In the genomic region with DNA sequence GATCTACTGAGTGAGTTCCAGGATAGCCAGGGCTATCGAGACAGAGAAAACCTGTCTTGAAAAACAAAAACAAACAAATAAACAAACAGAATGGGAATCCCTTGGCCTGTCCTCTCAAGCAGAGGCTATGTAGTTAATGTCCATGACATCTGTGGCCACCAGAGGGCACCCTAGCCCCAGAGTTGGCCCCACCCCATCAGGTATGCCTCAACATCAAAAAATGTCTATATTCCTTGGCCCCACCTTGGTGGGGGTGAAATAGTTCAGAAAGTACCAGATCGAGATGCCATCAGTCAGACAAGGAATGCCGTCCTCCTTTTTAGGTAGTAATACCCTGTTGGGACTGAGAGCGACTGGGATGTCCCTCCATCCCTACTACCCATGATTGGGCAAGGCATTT, we compare ENCODE assay signal across 9 mouse cellular contexts. TPM values are rescaled to one million over a fixed set of nuclear protein-coding genes. Genes with fewer than 3 reads are reported as not detected.
DNase-seq lines count a peak whose midpoint lies in the region; ATAC-seq lines count a peak whose summit lies in the region.
"Had no signal": no experiment of that assay in that cellular context is flagged by ENCODE, and none has a peak within 500 bp of the region (broad histone marks: within the 10 kb centered on the region; RNA-seq: fewer than 3 reads in every experiment).

No protein-coding gene starts in this region.

- no peaks in the 10 kb centered on the region for H3K4me1 ChIP-seq in forebrain, embryonic 11.5 days (replicated peaks; ENCODE audit: control insufficient read depth, insufficient read depth, low read length)
- no peaks in the 10 kb centered on the region; the same call in 1 of the 2 replicates for H3K4me1 ChIP-seq in hindbrain, embryonic 14.5 days (replicated peaks; ENCODE audit: control insufficient read depth, insufficient read depth, low read length)

- no peak overlapping the region for H3K4me2 ChIP-seq in forebrain, embryonic 11.5 days (ENCODE audit: low read depth, low read length, severe bottlenecking)
- no peak overlapping the region for H3K4me2 ChIP-seq in hindbrain, embryonic 14.5 days (replicated peaks)
- H3K4me2 ChIP-seq: limb, embryonic 15.5 days had no signal

- no peak overlapping the region for H3K27ac ChIP-seq in forebrain, embryonic 11.5 days (ENCODE audit: low read depth, low read length)
- no peak overlapping the region for H3K27ac ChIP-seq in hindbrain, embryonic 14.5 days
- H3K27ac ChIP-seq: limb, embryonic 15.5 days had no signal

- WGBS in forebrain, embryonic 11.5 days, result 41% methylated on average over 4 of the region's 4 CpGs
- 48% methylated on average over 4 of the region's 4 CpGs for WGBS in hindbrain, embryonic 14.5 days

- ATAC-seq in cerebellum, adult (ENCODE audit: insufficient number of reproducible peaks, low FRiP score, low TSS enrichment), result no peak; the same call in 1 of the 2 replicates
- ATAC-seq in forebrain, embryonic 11.5 days (replicated peaks; ENCODE audit: low FRiP score), result no peak
- ATAC-seq in hindbrain, embryonic 14.5 days (ENCODE audit: low FRiP score), result peak; percentile 40; the same call in 1 of the 2 replicates
- ATAC-seq in megakaryocyte-erythroid progenitor cell, adult 5-6 weeks (replicated peaks; ENCODE audit: low FRiP score, low TSS enrichment, poor library complexity, severe bottlenecking), result peak; percentile 58

- H3K4me3 ChIP-seq in forebrain, embryonic 11.5 days (ENCODE audit: low read depth, low read length), result no peak overlapping the region
- no peak overlapping the region for H3K4me3 ChIP-seq in hindbrain, embryonic 14.5 days (replicated peaks; ENCODE audit: low read length)
- H3K4me3 ChIP-seq: limb, embryonic 15.5 days had no signal

- H3K36me3 ChIP-seq in forebrain, embryonic 11.5 days (ENCODE audit: control insufficient read depth, insufficient read depth, low read length), result peaks cover 7% of the 10 kb centered on the region; the same call in 1 of the 2 replicates
- H3K36me3 ChIP-seq in hindbrain, embryonic 14.5 days (replicated peaks; ENCODE audit: control insufficient read depth, insufficient read depth), result peaks cover 33% of the 10 kb centered on the region

- H3K9me3 ChIP-seq in forebrain, embryonic 11.5 days (ENCODE audit: control insufficient read depth, low read length), result no peaks in the 10 kb centered on the region
- H3K9me3 ChIP-seq in hindbrain, embryonic 14.5 days (ENCODE audit: control insufficient read depth, low read length), result no peaks in the 10 kb centered on the region
- H3K9me3 ChIP-seq: limb, embryonic 15.5 days had no signal

- DNase-seq in cerebellum, adult 11 months, result peak; percentile 77
- DNase-seq in brain, adult 2 months (ENCODE audit: low read depth, low spot score), result peak; percentile 80
- DNase-seq in forebrain, embryonic 11.5 days (ENCODE audit: low spot score), result peak; percentile 78
- DNase-seq in hindbrain, embryonic 14.5 days (ENCODE audit: low spot score), result peak; percentile 74
- peak; percentile 73 to 83 for DNase-seq in left cerebral cortex, adult 18-20 months (ENCODE audit: low spot score in 2 of 2)
- peak; percentile 60 for DNase-seq in spleen, adult 12 weeks (ENCODE audit: low spot score)

- no peaks in the 10 kb centered on the region for H3K27me3 ChIP-seq in forebrain, embryonic 11.5 days (ENCODE audit: control insufficient read depth, insufficient read depth, low read length)
- no peaks in the 10 kb centered on the region for H3K27me3 ChIP-seq in hindbrain, embryonic 14.5 days (ENCODE audit: control insufficient read depth, insufficient read depth, low read length)

- no peak overlapping the region for H3K9ac ChIP-seq in forebrain, embryonic 11.5 days (ENCODE audit: low read length)
- H3K9ac ChIP-seq in hindbrain, embryonic 14.5 days, result no peak overlapping the region
- H3K9ac ChIP-seq: limb, embryonic 15.5 days had no signal

RNA-seq across cellular contexts. Expression of gene Csf3, which starts 1.2 kb away (rescaled TPM):
- polyA plus RNA-seq in forebrain, embryonic 11.5 days (2014; fragmentation: Nextera tagmentation; extraction: Ambion mirVana), result not detected in 2 replicates
- not detected in 2 replicates for polyA plus RNA-seq in hindbrain, embryonic 14.5 days (2014; fragmentation: Nextera tagmentation; extraction: Ambion mirVana)
- not detected for total RNA-seq in left cerebral cortex, adult 18-20 months (2021)
- not detected in 2 replicates for total RNA-seq in megakaryocyte-erythroid progenitor cell, adult 5-6 weeks (2014; fragmentation: Nextera tagmentation)
- not detected in 2 replicates for total RNA-seq in megakaryocyte-erythroid progenitor cell, adult 5-6 weeks (2017)

RNA-seq across cellular contexts. Expression of gene Psmd3, which starts 17.6 kb away (rescaled TPM):
- 208 and 220 TPM in 2 replicates for polyA plus RNA-seq in forebrain, embryonic 11.5 days (2014; fragmentation: Nextera tagmentation; extraction: Ambion mirVana)
- polyA plus RNA-seq in hindbrain, embryonic 14.5 days (2014; fragmentation: Nextera tagmentation; extraction: Ambion mirVana), result 130 and 141 TPM in 2 replicates
- 100 to 1,000 TPM; 135 to 138 TPM for total RNA-seq in left cerebral cortex, adult 18-20 months (2021)
- total RNA-seq in megakaryocyte-erythroid progenitor cell, adult 5-6 weeks (2014; fragmentation: Nextera tagmentation), result 117 and 124 TPM in 2 replicates
- 84.5 and 117 TPM in 2 replicates for total RNA-seq in megakaryocyte-erythroid progenitor cell, adult 5-6 weeks (2017)

RNA-seq across cellular contexts. Expression of gene Med24, which starts 29.3 kb away (rescaled TPM):
- 75.9 and 76.6 TPM in 2 replicates for polyA plus RNA-seq in forebrain, embryonic 11.5 days (2014; fragmentation: Nextera tagmentation; extraction: Ambion mirVana)
- polyA plus RNA-seq in hindbrain, embryonic 14.5 days (2014; fragmentation: Nextera tagmentation; extraction: Ambion mirVana), result 58.4 and 62.7 TPM in 2 replicates
- total RNA-seq in left cerebral cortex, adult 18-20 months (2021), result 100 to 1,000 TPM; 108 to 127 TPM
- total RNA-seq in megakaryocyte-erythroid progenitor cell, adult 5-6 weeks (2014; fragmentation: Nextera tagmentation), result 62.2 and 78.6 TPM in 2 replicates
- 30.1 and 42.7 TPM in 2 replicates for total RNA-seq in megakaryocyte-erythroid progenitor cell, adult 5-6 weeks (2017)

RNA-seq across cellular contexts. Expression of gene Gsdma, which starts 35.8 kb away (rescaled TPM):
- not detected in 2 replicates for polyA plus RNA-seq in forebrain, embryonic 11.5 days (2014; fragmentation: Nextera tagmentation; extraction: Ambion mirVana)
- not detected in 2 replicates for polyA plus RNA-seq in hindbrain, embryonic 14.5 days (2014; fragmentation: Nextera tagmentation; extraction: Ambion mirVana)
- under 1 TPM in 1 of 2 experiments, not detected in 1; 0.14 TPM for total RNA-seq in left cerebral cortex, adult 18-20 months (2021)
- not detected in 2 replicates for total RNA-seq in megakaryocyte-erythroid progenitor cell, adult 5-6 weeks (2014; fragmentation: Nextera tagmentation)
- total RNA-seq in megakaryocyte-erythroid progenitor cell, adult 5-6 weeks (2017), result 0.42 and 0.57 TPM in 2 replicates

RNA-seq across cellular contexts. Expression of gene Thra, which starts 40.5 kb away (rescaled TPM):
- polyA plus RNA-seq in forebrain, embryonic 11.5 days (2014; fragmentation: Nextera tagmentation; extraction: Ambion mirVana), result 35.9 and 36.9 TPM in 2 replicates
- polyA plus RNA-seq in hindbrain, embryonic 14.5 days (2014; fragmentation: Nextera tagmentation; extraction: Ambion mirVana), result 165 and 181 TPM in 2 replicates
- 100 to 1,000 TPM; 708 to 832 TPM for total RNA-seq in left cerebral cortex, adult 18-20 months (2021)
- 47.5 and 51.0 TPM in 2 replicates for total RNA-seq in megakaryocyte-erythroid progenitor cell, adult 5-6 weeks (2014; fragmentation: Nextera tagmentation)
- total RNA-seq in megakaryocyte-erythroid progenitor cell, adult 5-6 weeks (2017), result 20.4 and 23.3 TPM in 2 replicates

Comparison
In these comparisons a context has a peak if more than half of its experiments do, and no peak if none do; other contexts are left out.
1. ATAC-seq: peak in hindbrain, embryonic 14.5 days (single experiment) and megakaryocyte-erythroid progenitor cell, adult 5-6 weeks (single experiment); none in cerebellum, adult (single experiment) and forebrain, embryonic 11.5 days (single experiment).
2. Peak in every context shown above with its lines, with median percentiles within 50 percentile points of each other: DNase-seq.